21 mouse cellular contexts compared by ENCODE assay signal in genomic region chr13:32593611-32594010, GRCm38 (mm10).
"Had no signal": no experiment of that assay in that cellular context is flagged by ENCODE, and none has a peak within 500 bp of the region (broad histone marks: within the 10 kb centered on the region; RNA-seq: fewer than 3 reads in every experiment).

No protein-coding gene starts in this region.

- ATAC-seq: midbrain, embryonic 16.5 days had no signal

- H3K9me3 ChIP-seq: midbrain, embryonic 12.5 days; neural tube, embryonic 15.5 days; stomach, embryonic 15.5 days had no signal

- H3K36me3 ChIP-seq: midbrain, embryonic 10.5 days; midbrain, embryonic 12.5 days; neural tube, embryonic 13.5 days; neural tube, embryonic 15.5 days; stomach, embryonic 15.5 days had no signal

- H3K4me3 ChIP-seq: midbrain, embryonic 10.5 days; midbrain, embryonic 12.5 days; myocyte; neural tube, embryonic 13.5 days; neural tube, embryonic 15.5 days; stomach, embryonic 15.5 days had no signal

- H3K27me3 ChIP-seq: midbrain, embryonic 12.5 days; neural tube, embryonic 13.5 days; neural tube, embryonic 15.5 days; stomach, embryonic 15.5 days had no signal

- H3K27ac ChIP-seq: midbrain, embryonic 10.5 days; midbrain, embryonic 12.5 days; neural tube, embryonic 13.5 days; neural tube, embryonic 15.5 days; stomach, embryonic 15.5 days; stomach, postnatal 0 days had no signal

- H3K9ac ChIP-seq: lung, embryonic 14.5 days; midbrain, embryonic 12.5 days; neural tube, embryonic 13.5 days; neural tube, embryonic 15.5 days; stomach, embryonic 15.5 days had no signal

- DNase-seq: lung, adult 18-20 months; lung, embryonic 14.5 days; lung, postnatal 10 days; lung, postnatal 4 days; midbrain, embryonic 14.5 days; retina, postnatal 1 day; right cerebral cortex, adult 18-20 months; right cerebral cortex, postnatal 25 days; right cerebral cortex, postnatal 4 days; spleen, adult 18-20 months; thymus, adult 2 months; thymus, postnatal 25 days; thymus, postnatal 4 days had no signal

- H3K4me2 ChIP-seq: lung, embryonic 14.5 days; midbrain, embryonic 12.5 days; neural tube, embryonic 13.5 days; neural tube, embryonic 15.5 days; stomach, embryonic 15.5 days had no signal

- H3K4me1 ChIP-seq: midbrain, embryonic 10.5 days; midbrain, embryonic 12.5 days; neural tube, embryonic 13.5 days; neural tube, embryonic 15.5 days; stomach, embryonic 15.5 days had no signal
